Mouse (Mus musculus): Measurements from ENCODE around the gene Cep89. TPM values are rescaled to one million over a fixed set of nuclear protein-coding genes. Genes with fewer than 3 reads are reported as not detected.

The Cep89 gene
- 28.5 and 30.8 TPM in 2 replicates for polyA plus RNA-seq (2015; fragmentation: Nextera tagmentation; extraction: Ambion mirVana)

DNA sequence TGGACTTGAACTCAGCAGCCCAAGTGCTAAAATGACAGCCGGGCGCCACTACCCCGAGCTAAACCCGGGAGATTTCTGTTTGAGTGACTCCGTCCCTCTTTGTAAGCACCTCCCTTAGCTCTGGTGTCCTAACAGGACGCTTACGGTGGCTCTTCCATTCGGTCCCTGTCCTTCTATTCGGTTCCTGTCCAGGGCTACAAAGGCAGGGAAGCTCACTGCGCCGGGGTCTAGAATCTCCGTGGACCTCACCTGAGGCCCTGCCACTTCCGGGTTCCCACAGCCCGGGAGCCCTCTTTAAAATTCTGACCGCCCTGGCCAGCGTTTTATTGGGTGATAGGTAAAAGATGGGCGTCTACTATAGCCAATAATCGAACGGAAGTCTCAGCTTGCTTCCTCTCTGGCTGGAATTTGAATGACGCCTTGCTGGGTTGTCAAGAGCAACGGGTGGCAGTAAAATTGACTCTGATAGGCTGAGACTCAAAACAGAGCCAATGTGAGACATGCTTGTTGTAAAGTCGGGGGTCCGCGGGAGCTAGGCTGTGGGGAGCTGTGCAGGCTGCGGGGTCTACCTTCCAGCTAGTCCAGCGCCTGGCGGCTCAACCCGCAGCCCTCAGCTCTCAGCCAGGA is at the start of gene Cep89, which contains the start of gene Faap24:
Gene Cep89 (plus strand): TSS at position 494 of the 627 bp plus-strand sequence.
Gene Faap24 (minus strand): TSS at position 295 of the 627 bp plus-strand sequence.
- peak; percentile 98 for DNase-seq (ENCODE audit: low spot score)

DNA sequence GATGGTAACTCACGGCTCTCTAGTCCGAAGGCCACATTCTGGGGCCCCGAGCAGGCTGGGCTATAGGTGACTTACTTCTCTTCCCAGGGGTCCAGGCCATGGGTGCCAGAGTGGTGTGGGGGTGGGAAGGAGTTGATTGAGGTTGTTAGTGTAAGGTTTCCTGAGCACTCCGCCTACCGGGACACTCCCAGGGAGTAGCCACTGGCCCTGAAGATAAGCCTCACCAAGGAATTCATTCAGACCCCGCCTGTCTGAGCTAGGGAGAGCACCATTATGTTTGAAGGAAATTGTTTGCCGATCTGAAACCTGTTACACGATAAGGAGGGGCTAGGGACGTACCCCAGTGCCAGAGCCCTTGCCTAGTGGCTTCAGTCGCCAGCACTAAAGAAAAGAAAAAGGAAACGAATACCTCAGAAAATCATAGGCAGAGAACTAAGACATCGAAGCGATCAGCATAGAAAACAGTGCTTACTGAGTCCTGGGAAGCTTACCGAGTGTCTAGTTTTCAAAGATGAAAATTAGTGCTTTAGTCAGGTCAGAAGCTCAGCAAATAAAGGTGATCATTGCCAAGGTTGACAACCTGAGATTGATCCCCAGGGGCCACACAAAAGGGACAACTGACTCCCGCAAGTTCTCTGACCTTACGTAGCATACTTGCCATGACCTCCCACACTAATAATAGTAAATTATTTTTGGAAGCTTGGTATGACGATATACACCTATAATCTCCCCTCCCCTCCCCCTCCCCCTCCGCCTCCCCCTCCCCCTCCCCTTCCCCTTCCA is 48.7 kb upstream of the Cep89 start:
- no peak for DNase-seq (ENCODE audit: low spot score)

DNA sequence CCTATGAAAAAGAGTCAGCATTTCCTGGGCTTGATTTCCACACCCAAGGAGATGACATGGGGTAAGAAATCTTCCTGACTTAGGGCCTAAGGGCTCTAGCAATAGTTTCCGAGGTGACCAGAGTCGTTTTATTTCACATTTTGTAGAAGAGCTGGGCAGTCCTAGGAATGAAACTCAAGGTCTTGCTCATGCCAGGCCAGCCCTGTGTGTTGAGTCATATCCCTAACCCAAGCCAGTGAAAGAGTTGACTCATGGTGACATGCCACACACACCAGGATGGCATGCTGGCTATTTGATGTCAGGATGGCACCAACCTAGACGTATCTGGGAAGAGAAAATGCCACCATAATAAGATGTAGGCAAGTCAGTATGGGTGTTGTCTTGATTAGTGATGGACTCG is 47.8 kb upstream of the Cep89 start:
- no peak for DNase-seq (ENCODE audit: low spot score)

DNA sequence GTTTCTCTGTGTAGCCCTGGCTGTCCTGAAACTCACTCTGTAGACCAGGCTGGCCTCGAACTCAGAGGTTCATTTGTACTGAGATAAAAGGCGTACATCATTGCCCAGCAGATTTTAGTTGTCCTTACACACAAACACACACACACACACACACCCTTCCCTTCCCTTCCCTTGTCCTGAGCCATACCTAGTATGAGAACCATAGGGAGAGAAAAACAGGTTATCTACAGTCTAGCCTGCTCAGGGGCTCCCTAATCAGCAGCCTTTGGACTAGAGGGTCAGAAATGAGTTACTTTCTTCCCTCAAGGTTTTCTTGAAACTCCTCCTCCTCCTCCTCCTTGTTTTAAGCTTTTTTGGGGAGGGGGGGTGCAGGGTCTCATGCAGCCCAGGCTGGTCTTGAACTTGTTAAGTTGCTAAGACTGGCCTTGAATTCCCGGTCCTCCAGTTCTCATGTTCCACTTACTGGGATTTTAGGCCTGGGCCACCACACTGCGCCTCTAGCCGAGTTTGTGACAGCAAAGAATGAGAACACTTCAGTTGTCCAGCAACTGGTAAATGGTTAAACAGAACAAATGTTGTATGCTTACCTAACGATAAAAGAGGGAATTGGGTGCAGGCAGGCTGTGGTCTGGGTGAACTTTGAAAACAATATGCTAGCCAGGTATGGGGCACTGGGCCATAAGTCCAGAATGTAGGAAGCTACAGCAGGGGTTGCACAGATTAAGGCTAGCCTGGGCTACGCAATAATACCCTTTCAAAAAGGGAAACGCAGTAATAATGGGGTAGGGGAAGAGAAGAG is 46.8 kb upstream of the Cep89 start:
- DNase-seq (ENCODE audit: low spot score): no peak

DNA sequence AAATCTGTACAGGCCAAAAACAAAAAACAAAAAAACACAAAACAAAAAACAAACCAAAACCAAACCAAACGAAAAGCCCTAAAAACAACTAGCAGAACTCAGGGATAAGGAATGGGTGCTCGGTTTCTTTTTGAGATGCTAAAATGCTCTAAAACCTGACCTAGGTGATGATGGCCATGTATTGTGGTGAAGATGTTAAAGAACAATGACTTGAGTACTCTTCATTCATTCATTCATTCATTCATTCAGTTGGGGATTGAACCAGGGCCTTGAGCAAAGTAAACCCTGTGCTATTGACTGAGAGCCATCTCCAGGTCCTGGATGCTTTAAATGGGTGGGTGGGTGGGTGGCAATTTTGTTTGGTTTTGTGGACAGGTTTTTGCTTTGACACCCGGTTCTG is 45.7 kb upstream of the Cep89 start:
- no peak for DNase-seq (ENCODE audit: low spot score)

DNA sequence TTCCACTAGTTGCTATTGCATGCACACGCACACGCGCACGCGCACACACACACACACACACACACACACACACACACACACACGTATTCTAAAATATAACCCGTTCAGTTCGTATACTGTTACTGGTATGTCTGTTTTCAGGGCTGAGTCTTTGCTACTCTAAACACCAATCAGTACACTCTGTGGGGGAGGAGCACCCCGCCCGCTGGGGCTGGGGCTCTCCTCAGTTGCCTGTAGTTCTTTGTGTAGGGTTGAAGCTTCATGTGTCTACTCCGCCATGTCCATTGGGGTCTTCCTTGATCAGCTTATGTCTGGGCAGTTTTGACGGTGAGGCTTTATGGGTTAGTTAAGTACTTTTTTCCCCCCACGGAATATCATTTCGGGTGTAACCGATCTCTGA is 43.5 kb upstream of the Cep89 start:
- no peak for DNase-seq (ENCODE audit: low spot score)

DNA sequence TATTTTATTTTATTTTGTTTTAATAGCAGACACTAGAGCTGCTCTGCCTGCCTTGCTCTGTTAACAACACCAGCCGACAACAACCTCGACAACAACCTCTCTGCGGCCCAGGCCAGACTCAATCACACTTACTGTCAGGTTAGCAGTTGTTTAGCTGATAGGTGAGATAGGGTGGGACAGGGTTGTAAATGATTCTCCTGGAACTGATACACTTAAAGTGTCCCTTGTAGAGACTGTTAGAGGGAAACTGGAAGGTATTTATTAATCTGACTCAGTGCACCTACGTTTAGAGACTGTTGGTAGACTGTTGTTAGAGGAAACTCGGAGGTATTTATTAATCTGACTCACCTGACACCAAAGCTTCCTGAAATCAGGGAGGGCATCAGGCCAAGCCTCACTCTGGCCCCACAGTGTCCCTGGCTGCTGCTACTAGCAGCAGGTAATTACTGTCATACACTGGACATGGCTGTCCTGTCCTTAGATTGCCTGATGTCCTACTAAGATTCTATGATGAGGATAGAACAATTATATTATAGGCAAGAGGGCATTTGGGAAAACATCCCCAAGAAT is 41.4 kb upstream of the Cep89 start:
- no peak for DNase-seq (ENCODE audit: low spot score)

DNA sequence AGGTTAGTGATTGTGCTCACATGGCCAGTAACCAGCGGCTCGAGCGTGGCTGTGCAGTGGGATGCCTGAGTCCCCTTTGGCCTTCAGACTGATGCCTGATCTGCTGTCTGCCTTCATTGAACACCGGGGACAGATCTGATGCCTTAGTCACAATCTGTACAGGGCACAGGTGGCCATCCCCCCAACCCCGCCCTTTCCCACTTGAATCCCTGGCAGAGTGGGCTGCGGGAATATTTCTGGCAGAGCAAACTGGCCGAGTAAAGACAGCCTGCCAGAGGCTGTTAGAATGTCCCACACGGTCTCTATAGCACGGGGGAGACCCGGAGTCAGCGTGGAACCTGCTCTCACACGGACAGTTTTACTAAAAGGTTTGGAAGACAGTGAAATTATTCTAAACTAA is 39.2 kb upstream of the Cep89 start:
- no peak for DNase-seq (ENCODE audit: low spot score)

DNA sequence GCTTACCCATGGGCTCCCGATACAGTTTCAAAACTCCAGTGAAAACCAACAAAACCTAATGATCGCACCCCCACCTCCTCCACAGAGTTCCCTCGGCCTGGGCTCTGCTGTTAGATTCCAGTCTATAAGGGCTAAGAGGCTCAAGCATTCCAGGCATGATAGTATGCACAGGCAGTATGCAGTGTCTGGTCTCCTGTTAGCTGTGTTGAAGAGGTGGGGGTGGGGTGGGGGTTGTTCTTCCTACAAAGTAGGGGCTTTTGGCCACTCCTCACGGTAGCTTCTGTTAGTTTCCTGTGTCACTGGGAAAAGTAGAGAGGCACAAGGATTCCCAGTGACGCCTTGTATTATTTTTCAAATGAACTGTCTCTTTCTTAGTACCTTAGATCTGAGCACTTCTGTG is 34.6 kb upstream of the Cep89 start:
- no peak for DNase-seq (ENCODE audit: low spot score)

DNA sequence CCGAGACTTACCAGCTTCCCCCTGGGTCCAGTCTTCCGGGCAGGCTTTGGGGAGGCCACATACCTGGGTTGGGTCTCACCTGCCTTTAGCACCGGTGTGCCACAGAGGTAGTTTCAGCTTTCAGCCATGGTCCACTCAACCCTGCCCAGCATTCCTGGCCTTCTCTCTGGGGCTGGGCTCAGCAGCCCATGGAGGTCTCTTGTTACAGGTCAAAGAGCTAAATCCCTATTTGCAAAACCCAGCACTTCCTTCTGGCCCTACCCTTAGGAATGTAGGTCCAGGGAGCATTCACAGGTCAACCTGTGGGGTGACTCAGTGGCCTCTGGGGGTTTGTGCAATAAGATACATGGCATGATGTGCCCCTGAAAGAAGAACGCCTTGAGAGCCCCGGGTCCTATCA is 34.0 kb upstream of the Cep89 start:
- DNase-seq (ENCODE audit: low spot score): no peak

DNA sequence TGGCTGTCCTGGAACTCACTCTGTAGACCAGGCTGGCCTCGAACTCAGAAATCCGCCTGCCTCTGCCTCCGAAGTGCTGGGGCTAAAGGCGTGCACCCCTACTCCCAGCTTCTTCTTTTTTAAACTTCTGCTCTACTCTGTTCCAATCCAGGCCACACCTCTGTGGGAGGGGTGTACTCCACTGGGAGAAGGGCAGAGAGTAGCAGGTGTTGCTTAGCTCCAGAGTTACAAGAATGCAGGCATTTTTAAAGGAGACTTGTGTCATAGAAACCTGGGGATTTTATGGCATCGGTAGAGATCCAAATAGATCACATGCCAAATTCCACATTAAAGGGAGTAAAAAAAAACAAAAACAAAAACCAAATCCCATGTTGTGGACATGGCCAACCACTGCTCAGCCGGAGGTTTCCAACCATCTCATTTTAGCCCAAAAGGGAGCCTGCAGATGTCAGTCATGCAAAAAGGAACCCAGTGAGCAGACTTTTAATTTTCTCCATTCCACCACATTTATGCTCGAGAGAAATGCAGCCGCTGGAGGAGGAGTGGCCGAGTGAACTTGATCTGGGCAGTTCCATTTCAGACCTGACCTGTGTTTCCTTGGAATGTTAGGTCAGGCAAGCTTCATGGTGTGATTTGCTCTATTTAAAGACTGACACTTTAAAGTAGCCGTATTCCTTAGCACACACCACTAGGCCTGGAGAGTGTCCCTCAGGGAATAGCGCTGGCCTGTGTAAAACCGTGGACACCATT is 31.5 kb upstream of the Cep89 start:
- no peak for DNase-seq (ENCODE audit: low spot score)

DNA sequence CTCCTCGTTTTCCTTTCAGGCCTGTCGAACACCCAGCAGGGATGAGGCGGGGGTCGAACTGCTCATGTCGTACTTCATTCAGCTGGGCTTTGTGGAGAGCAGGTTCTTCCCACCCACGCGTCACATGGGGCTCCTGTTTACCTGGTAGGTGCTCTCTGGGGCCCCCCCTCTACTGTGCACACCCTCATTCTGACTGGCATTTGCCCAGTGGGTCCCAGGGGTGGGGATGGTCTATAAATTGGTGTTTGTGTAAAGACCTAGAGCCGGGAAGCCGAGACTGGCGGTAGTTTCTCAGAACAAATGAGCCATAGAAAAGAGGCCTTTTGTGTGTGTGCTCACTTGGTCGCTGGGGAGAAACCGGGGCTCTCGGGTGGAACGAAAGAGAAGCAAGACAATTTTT is 25.7 kb upstream of the Cep89 start:
- DNase-seq (ENCODE audit: low spot score): no peak

DNA sequence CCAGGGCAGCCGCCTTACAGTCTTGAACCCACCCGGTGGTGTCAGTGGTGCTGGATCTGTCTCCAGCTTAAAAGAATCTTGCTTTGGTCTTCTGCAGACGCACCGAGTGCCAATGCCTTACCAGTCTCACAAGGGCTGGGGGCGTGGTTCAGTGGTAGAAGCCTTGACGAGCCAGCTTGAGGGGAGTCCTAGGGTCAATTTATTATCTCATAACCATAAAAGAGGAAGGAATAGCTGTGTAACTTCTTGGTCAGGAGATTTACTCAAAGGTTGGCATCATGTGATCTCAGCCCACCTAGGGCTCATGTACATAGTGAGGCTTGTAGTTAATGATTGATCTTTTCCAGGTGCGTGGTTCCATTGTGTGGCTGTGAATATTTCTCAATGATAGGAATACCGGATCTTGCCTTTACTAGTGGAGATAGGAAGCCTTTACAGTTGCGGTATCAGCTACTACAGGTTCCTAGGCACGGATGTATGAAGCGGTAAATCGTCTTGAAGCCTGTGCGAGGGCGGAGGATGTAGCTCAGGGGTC is 24.3 kb upstream of the Cep89 start:
- no peak for DNase-seq (ENCODE audit: low spot score)

DNA sequence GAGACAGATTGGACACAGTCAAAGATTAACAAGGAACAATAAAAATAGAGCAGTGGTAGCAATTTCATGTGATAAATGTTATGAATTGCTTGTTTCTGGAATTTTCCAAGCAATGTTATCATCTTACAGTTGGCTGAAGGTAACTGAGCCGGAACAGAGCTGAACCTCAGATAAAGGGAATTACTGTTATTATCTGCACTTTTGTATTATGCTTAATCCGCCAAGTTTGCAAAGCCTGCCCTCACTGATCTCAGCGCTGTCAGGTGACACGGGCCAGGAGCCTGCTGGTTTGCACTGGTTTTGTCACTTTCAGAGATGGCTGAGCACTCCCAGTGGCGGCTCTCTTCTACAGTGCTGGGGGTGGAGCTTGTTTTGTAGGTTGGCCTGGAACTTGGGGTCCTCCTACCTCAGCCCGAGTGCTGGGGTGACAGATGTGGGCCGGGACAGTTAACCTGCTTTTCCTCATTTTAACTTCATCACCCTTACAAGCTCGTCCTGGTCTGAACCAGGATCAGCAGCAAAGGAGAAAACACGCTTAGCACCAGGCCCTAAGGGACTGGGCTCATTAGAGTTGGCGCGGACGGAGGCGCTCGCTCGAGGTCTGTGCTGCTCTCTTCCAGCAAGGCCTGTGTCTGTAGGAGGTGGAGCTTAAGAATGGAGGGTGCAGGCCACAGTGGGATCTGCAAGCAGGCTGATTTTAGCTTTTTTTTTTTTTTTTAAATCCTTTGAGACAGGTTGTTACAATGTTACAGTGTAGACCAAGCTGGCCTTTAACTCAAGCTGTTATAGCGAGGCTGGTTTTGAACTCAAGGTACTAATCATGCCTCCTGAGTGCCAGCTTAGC is 23.5 kb upstream of the Cep89 start:
- no peak for DNase-seq (ENCODE audit: low spot score)

DNA sequence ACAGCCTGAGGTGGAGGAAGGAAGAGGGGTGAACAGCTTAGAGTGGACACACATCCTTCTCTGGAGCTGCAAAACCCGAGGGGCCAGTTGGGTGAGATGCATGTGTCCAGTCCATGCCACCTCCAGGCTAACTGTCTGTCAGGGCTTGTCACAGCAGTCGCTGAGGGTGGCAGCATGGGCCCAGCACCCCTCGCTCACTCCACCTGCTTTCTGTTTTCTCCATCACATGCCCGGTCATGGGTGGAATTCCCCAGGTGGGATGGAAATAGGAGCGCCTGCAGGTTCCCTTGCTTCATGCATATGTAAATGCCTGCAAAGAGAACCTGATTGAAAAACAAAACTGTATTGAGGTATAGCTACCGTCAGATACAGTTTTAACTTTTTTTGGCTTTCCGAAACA is 22.6 kb upstream of the Cep89 start:
- no peak for DNase-seq (ENCODE audit: low spot score)

DNA sequence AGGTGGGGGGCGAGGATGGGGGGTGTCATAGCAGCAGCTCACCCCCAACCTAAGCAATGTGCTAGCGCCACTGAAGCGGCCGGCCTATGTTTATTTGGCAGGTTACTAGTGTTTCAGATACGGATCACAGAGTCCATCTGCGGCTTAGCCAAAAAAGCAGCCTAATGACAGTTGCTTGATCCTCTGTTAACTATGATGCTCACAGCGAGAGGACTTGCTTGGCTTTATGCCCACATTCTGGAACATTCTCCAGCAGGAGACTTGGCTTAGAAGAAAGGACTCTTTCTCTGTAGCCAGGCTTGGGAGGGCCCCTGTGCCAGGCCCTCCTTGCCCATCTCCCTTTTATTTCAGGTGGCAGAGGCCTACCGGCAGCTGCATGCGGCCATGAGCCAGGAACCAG is 20.2 kb upstream of the Cep89 start:
- DNase-seq (ENCODE audit: low spot score): no peak

DNA sequence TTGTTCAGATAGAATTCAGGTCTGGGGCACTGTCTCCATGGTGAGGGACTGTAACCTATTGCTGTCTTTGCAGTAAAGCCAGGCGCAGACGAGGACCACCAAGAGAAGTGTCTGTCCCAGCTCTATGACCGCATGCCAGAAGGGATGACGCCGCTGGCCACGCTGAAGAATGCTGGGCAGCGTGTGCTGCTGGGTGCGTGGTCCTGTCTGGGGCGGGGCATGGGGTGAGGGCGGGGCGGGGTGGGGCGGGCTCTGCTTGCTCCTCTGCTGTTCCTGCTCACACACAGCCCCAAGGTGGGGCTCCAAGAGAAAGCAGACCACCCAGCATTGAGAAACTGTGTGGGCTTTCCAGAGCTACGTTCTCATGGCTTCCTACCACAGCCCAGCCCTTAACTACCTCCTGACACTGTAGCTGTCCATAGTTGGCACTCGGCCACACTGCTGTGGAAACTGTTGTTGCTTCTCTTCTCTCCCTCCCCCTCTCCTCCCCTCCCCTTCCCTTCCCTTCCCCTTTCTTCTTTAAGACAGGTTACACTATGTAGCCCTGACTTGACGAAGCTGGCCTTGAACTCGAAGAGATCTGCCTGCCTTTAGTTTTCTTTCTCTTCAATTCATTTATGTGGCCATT is 17.2 kb upstream of the Cep89 start:
- DNase-seq (ENCODE audit: low spot score): no peak

DNA sequence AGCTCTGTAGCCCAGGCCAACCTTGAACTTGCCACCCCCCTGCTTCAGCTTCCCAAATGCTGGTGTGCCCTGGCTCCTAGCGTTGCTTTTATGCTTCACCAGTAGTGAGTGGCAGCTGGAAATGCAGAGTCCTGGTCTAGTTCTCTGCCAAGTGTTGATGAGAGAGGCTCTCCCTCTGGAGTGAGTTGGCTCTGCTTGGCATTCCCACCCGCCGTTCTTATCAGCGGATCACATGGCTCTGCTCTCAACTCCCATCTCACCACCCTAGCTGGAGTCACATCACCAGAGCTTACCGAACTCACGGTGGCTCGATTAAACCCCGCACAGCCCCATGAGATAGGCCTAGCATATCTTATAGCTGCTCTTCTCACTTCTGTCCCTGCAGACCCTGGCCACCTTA is 16.5 kb upstream of the Cep89 start:
- DNase-seq (ENCODE audit: low spot score): no peak

DNA sequence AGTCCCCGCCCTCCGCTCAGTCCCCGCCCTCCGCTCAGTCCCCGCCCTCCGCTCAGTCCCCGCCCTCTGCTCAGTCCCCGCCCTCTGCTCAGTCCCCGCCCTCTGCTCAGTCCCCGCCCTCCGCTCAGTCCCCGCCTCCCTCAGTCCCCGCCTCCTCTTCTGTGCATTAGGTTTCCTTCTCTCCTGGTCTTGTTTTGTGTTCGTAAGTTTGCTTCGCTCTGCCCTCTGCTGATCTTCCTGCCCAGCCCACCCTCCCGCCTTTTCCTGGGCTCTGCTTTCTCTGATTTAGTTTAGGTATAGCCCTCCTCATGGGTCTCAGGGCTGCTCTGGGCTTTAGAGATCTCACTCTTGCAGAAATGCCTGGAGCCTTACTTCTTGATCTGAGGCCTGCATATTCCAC is 15.0 kb upstream of the Cep89 start:
- DNase-seq (ENCODE audit: low spot score): no peak

All from thymus, postnatal 0 days (tissue).